Mouse (Mus musculus): ENCODE data around the gene Prkca.

GRCm38 (mm10) chr11:108377680-108378362, 34.1 kb upstream of the Prkca start:
- TF ChIP-seq POLR2A (IDR thresholded peaks at IDR 0.05; ENCODE audit: extremely low read depth, insufficient read depth, low read length) (no peak), CTCF (IDR thresholded peaks at IDR 0.05; ENCODE audit: extremely low read depth, insufficient read depth, low read length) (peak; percentile 95)
